Mouse (Mus musculus) 416B (cell line): Measurements from ENCODE around the gene Adcy3.
"Not testable (repeated sequence)": the region's sequence is repeated elsewhere in the genome, so short reads cannot be mapped to it uniquely, and the experiment has no call there.

Experiments used
- DNase-seq: peaks from one replicate; pipeline ENCODE4 v3.0.0; 2011; ENCODE audit warnings: low read depth

Gene Adcy3

DNA sequence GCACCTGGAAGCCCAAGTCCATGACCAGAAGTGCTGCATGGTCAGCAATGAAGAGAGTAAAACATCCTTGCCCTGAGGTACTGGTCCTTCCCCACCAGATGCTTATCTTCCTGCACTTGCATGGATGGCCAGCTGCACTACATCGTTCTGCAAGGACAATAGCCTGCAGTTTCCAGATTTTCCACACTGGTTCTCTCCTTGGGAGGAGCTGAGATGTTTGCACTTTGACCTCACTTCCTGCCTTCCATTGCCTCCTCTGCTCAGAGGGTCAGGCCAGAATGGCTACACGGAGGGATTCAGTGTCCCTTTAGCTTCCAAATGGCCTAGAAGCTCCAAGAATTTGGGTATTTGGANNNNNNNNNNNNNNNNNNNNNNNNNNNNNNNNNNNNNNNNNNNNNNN is 51.7 kb downstream of the Adcy3 start:
- DNase-seq = no peak

DNA sequence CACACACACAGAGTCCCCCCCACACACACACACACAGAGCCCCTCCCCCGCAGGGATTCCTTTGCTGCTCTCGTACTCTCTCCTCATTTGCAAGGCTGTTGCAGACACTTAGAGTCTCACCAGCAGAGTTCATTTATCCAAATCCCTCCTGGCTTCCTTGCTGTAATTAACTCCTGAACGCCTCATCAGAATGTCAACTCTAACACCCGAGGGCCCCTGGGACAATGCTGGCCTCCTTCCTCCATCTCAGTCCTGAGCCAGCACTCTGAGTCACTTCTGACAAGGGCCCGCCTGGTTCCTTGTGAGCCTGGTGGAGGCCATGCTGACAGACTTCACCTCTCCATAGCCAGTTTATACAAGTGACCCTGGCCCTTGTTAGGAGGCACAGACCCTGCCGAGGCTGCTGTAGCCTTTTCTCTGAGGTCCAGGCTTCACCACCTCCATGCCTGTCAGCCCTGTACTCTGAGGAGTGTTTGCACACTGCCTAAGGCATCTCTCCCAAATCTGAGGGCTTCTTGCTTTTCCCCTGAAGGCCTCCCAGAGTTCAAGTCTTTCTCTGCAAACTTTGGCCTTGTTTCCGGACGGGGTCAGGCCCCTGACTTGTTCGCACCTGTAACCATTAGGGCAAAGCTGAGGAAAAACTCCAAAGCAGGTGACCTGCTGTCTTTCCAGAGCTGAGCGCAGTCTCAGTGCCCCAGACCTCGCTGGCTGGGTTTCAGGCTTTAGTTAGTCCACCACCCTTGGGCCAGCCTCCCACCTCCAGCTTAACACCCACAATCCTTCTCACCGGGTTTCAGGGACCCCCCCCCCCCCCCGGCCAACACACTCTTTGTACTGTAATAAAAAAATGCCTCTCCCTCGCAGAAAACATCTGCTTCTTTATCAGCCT is 55.5 kb downstream of the Adcy3 start:
- peak; percentile 77 for DNase-seq

DNA sequence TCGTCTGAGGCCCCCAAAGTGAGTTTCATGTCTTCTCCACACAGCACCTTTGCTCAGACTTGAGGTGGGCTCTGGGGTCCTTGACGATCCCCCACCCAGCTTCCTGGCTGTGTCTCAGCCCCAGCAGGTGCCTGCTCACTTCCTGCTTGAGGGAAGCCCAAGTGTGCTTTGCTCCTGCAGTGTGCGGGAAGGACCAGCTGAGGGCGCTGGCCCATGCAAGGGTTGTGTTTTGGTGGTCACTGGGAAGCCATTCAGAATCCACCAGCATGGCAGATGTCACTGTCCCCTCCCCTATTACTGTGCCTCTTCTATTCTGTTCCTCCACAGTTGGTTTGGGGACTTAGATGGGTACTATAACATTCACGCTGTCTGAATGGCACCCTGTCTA is 56.2 kb downstream of the Adcy3 start:
- DNase-seq = peak; percentile 89

DNA sequence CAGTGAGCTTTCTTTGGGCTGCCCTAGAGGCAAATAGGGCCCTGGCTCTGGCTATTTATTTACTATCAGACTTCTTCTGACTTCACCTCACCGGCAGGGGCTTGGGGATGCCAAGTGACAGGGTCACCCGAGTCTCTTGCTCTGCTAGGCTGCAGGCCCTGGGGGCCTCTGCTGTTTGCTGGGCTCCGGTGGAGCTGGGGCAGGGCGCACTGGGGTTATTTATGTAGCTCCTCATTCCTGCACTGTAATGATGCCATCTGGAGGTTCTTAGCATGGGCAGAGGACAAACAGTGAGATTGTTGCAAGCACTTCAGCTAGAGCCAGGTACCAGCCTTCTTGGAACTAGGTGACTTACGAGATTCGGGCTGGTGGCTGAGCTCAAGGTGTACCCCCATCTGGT is 59.6 kb downstream of the Adcy3 start:
- no peak for DNase-seq

DNA sequence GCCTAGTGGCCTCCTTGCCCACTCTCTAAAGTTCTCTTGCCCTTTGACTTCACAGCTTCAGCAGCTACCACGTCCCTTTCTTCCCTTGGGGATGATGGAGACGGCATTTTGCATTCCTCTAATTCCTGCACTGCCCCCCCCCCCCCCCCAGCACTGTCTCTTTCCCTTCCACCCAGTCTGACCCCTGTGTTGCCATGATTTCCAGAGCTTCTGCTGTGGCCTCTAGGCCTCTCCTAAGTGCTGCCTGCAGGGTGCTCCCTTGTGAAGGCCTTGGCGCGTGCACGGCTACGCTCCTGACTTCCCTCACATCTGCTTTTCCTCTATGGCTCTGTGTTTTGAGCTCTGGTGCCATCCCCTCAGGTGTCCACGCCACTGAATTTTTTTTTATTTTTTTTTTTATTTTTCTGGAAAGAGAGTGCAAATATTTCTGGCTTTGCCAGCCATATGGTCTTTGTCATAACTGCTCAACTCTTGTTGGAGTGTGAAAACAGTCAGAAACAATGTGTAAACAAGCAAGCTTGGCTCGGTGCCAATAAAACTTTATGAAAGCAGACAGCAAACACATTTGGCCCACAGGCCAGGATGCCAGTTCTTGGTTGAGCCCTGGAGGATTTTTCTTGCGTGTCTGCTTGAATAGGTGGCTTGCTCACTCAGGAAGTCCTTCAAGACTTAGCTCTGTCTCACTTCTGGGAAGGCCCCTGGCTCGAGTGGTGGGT is 60.3 kb downstream of the Adcy3 start:
- DNase-seq = peak; percentile 23

DNA sequence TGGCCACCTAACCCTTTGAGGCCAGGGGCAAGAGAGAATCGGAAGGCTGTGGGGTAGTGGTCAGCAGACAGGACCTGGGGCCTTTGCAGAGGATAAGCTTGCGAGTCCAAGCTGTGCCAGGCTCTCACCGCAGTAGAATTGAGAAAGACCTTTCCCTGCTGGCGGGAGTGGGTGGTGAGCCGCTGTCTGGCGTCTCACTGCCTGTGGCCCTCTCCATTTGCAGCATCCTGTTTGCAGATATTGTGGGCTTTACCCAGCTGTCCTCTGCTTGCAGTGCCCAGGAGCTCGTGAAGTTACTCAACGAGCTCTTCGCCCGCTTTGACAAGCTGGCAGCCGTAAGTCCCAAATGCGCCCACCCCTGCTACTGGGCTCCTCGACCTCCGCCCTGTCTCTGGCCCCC is 61.7 kb downstream of the Adcy3 start:
- DNase-seq = peak; percentile 60

DNA sequence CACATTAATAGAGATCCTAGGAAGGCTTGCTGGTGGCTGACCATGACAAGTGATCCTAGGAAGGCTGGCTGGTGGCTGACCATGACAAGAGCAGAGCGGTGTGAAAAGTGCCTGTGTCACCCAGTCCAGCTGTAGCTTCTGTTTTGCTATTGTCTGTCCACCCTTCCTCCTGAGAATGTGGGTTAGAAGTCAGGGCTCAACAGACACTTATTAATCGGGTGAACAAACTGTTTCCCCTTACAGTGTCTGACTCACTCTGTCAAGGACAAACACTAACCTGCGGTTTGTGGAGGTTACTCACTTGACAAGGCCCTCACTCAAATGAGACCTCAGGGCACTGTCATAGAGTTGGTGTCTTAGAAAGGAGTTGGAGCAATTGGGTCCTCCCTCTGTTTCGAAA is 65.8 kb downstream of the Adcy3 start:
- peak; percentile 99 for DNase-seq

DNA sequence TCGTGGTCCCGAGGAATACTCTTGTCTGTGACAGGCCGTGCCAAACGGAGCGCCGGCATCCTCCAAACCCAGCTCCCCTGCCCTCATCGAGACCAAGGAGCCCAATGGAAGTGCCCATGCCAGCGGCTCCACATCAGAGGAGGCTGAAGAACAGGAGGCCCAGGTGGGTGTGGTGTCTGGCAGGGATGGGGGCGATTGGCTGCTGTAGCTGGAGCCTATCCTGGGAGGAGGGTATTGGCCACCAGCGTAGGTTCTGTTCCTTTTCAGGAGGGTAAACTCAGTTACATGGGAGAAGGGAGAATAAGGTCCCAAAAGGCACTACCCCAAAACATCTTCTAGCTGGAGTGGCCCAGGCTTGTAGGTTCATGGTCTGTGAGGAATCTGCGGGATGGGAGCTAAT is 66.4 kb downstream of the Adcy3 start:
- DNase-seq = no peak

DNA sequence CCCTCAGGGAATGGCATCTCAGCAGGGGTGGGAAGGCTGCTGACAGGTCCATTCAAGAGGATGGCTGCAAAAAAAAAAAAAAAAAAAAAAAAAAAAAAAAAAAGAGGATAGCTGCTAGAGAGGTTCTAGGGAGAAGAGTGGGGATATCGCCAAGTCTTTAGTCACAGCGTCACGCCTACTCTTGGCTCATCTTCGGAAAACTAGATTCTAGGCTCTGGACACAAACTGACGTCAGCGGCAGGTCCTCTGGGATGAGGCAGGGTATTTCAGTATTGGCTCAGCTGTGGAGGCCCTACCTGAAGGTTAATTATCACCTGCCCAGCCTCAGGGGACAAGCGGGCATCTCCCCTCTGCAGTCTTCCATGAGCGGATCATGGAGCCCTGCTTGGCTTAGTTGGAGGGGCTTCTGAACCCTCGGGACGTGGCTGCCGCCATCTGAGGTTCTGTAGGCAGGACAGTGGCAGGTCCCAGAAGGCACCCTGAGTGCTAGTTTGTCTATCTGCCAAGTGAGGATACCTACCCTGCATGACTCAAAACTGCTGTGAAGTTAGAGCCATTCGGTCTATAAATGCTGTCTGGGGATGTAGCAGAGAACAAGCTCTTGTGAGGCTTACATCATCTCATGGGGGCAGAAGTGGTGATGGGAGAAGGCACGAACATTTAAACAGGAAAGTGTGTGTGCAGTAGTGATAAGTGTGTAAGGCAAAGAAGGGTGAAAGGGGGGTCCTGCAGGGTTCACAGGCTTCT is 68.7 kb downstream of the Adcy3 start:
- DNase-seq = no peak

DNA sequence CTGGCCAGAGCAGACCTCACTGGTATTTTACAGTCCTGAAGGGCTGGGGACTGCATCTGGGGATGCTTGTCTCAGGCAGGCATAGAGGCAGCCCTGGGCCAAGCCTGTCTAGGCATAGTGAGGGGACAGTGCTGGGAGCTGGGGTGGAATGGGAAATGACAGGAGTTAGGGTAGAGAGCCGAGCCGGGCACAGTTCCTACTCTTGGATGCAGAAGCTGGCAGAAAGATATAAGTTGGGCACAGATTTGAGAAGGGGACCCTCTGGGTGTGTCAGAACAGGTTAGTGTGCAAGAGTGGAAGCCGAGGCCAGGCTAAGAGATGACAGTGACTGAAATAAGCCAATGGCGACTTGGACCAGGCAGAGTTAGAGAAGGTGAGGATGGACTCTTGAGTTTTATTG is 69.3 kb downstream of the Adcy3 start:
- no peak for DNase-seq

DNA sequence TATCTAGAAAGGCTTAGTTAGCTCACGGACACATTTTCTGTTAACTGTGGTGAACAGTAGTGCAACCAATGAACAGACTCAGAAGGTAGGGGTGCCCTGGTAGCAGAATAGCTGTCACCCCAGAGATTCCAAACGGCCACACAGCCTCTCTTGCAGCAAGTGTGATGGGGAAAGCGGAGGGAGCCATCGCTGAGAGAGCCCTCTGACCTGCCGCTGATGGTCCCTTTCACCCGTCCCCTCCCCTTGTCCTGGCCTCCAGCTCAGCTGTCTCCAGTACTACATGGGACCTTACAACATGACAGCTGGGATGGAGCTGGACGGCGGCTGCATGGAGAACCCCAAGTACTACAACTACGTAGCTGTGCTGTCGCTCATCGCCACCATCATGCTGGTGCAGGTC is 73.2 kb downstream of the Adcy3 start:
- no peak for DNase-seq

DNA sequence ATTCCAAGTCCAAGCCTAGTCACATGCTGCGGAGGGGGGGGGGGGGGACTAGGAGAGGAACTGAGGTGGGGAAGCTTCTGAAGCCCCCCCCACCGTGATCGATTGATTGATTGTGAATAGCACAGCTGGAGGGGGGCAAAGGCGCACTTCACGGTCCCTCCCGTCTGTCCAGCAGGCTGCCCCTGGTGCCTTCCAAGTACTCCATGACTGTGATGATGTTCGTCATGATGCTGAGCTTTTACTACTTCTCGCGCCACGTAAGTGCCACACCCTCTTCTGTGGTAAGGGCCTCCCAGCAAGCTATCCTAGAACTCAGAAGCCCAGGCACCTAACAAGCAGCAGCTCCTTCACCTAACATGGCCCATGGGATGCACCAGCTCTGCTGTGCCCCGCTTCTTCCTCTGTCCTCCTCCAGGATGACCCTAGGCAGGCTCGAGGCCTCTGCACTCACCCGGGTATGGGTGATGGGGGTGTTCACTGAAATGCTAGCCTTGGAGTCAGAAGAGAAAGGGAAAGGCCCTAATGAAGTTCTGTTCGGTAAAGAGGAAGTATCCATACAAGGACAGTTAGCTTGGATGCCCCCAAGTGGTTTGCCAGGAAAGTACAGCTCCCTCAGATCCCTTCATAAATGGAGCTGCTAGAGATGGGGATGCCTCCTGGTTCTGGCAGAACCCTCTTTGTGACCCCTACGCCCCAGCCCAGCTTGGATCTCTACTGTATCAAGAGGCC is 75.7 kb downstream of the Adcy3 start:
- DNase-seq = peak; percentile 86

DNA sequence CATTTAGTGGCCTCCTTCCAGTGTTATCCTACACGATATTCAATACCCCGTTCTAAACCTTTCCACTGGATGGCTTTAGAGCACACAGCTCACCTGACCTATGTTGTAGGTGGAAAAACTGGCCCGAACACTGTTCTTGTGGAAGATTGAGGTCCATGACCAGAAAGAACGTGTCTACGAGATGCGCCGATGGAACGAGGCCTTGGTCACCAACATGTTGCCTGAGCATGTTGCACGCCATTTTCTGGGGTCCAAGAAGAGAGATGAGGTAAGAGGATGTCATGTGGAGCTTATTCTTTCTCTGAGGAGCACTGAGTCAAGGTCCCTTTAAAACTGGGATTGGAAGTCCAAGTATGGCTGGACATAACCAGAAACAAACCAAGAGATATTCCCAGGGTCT is 76.3 kb downstream of the Adcy3 start:
- DNase-seq = no peak

DNA sequence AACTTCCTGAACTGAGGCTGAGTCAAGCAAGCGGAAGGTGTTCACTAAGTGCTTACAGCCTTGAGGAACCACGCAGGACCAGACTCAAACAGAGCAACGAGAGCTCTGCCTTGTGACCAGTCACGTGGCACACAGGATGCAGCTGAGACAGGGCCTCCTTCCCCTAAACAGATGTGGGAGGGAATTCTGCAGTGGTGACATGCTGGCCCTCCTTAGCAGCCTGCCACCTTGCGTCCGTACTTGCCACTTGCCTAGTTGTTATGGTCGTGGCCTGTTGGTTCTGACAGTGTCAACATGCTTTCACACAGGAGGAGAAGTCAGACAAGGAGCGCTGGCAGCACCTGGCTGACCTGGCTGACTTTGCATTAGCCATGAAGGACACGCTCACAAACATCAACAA is 78.3 kb downstream of the Adcy3 start:
- DNase-seq = peak; percentile 44

DNA sequence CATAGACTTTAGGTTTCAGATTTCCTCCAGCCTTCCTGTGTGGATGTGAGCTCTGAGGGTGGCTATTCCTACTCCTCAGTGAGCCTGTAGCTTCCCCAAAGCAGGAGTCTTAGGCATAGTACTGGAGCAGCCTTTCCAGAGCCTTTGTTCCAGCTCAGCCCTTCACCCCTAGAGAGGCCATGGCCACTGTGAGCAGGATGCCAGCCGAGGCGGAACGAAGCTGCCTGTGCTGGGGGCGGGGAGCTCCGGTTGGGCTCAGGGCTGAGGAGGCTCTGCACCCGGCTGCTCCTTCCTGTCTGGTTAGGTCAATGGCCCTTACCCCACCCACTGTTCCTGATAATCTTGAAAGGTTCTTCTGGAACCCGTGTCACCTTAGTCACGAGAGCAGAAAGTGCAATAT is 80.0 kb downstream of the Adcy3 start:
- DNase-seq = no peak

DNA sequence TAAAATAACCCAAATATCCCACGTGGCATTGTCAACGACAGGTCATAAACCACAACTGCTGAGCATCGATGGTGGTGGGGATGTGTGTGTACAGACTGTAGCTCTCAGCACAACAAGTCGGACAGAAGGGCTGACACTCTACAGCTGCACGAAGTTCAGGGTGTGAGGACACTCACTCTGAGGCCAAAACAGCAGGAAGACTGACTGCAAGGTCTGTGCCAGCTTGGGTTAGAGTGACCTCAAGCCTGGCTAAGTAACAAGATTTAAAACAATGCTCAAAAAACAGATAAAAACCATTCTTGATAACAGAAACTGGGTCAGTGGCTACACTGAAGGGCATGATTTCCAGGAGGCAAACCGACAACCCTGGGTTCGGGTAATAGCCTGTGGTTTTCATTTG is 97.3 kb downstream of the Adcy3 start:
- no peak for DNase-seq

DNA sequence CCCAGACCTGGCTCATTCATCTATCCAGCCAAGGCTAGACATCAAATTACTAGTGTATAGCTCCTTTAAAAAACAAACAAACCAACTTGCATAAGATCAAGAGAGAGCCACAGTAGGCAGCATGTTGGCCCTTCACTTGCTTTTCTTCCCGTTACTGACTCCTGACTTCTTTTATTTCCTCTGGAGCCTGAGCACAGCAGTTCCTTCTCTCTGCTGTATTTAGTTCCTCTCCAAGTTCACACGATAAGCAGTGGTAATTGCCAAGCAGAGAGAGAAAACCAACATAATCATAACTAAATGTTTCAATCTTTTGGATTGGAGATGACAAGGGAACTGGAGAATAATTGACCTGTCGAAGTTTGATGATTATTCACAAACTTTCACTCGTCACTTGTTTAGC is 99.9 kb downstream of the Adcy3 start:
- DNase-seq = peak; percentile 48

DNA sequence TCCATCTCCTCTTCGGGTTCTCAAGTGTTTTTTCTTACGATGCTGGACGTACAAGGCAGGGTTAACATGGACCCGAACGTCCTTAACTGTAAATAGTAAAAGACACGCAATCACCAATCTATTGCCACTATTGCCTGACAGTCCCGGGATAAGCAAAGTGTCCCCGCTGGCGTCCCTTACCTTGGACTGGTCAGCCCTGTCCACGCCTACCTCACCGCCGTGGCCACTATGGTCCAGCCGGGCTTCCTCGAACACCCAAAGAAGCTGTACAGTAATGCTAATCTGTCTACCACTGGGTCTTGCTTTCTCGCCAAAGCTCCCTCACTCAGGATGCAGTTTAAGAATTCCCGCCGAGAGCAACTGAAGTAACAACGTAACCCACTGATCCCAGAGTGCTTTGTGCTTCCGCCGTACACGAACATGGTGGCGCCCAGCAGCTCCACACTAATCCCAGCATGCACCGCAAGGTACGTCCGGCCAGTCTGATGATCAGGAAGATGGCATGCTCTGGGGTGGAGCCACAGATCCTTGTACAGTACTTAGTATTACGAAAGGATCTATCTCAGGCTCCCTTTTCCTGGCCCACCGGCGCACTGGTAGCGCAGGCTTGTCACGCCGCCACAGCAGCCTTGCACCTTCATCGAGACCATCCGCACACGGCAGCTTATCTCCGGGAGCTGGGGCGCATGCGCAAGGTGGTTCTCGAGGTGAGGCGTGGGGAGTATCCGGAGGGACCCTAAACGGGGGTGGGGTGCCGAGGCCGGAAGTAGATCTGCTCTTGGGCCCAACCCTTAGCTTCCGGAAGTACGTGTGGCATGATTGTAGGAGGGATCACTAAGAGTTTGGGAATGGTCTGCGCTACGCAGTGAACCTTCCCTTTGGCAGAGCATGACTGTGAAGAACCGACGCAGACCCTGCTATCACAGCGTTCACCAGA is 100.9 kb downstream of the Adcy3 start, which contains the start of the genes Ptrhd1 and Cenpo:
Gene Ptrhd1 (plus strand): TSS at position 456 of the 937 bp plus-strand sequence.
Gene Cenpo (minus strand): TSS at position 723 of the 937 bp plus-strand sequence.
- DNase-seq = peak; percentile 99

DNA sequence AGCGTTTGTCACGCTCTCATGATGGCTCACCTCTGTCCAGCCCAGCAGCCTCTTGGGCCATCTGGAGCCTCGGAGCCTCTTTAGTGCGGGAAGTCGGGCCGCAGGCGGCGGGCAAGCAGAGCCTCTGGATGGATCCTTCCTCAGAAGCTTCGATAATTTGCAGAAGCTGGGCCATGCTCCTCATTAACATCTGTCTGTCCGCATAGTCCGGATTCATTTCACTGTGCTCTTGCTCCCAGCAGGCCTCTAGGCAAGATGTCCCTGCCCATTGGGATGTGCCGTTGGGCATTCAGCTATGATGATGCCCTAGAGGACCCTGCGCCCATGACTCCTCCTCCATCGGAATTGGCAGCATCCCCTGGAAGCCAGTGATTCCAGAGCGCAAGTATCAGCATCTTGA is 104.6 kb downstream of the Adcy3 start:
- DNase-seq = no peak

DNA sequence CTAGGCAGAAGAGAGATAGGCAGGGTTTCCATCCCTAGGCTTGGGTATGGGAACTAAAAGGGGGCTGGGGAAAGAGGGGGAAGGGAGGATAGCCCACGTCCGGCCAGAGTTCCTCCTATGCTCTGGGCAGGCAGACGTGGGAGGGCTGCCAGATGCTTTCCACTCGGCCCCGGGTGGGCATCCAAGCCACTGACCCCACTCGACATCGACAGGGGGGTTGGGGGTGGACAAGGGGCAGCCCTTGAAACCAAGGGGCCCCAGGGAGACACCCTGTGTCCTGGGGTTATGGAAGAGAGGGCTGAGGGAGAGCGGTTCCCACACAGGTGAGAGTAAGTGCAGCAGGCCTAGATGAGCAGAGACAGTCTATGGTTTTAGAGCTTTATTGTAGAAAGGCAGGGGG is 107.4 kb downstream of the Adcy3 start:
- DNase-seq = not testable (repeated sequence)

DNA sequence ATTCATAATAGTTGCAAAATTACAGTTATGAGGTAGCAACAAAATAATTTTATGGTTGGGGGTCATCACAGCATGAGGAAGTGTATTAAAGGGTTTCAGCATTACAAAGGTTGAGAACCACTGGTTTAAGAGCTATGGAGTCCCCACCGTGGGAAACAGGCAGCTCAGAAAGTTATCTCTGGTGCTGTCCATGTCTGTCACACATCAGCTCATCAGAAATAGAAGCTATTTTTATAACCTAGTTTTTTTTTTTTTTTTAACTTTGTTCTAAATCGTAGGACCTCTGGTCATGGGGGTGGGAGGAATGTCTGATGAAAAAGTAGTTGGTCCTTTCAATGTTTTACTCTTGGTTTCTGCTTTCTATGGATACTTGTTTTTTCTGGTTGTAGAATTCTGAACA is 110.9 kb downstream of the Adcy3 start:
- no peak for DNase-seq
